In the genomic region with DNA sequence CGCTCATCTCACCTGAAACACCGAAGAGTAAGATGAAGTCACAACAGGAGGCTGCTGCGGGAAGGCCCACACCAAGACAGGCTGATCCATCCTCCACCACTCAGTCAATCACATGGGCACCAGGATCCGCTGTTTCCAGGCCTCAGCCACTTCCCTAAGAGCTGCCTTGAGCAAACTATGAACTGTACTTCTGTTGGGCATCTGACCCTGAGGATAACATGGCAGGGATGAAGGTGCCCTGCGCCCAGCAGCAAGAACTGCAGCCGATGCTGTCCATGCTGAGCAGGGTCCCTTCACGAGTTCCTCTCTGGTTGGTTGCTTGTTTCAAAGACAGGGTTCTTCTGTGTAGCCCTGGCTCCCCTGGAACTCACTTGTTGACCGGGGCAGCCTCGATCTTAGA, we compare ENCODE assay signal across 29 mouse cellular contexts.
"Had no signal": no experiment of that assay in that cellular context is flagged by ENCODE, and none has a peak within 500 bp of the region (broad histone marks: within the 10 kb centered on the region; RNA-seq: fewer than 3 reads in every experiment).

No protein-coding gene starts in this region.

- H3K27ac ChIP-seq: limb, embryonic 10.5 days; limb, embryonic 12.5 days; limb, embryonic 13.5 days; limb, embryonic 15.5 days; liver, embryonic 12.5 days; liver, embryonic 13.5 days; liver, embryonic 14.5 days; liver, embryonic 15.5 days; lung, embryonic 15.5 days; macrophage; midbrain, embryonic 10.5 days; midbrain, embryonic 12.5 days; midbrain, embryonic 13.5 days; midbrain, embryonic 15.5 days had no signal

- H3K4me3 ChIP-seq: limb, embryonic 10.5 days; limb, embryonic 12.5 days; limb, embryonic 13.5 days; limb, embryonic 15.5 days; liver, embryonic 12.5 days; liver, embryonic 13.5 days; liver, embryonic 15.5 days; lung, embryonic 15.5 days; megakaryocyte, embryonic 14.5 days; midbrain, embryonic 10.5 days; midbrain, embryonic 12.5 days; midbrain, embryonic 13.5 days; midbrain, embryonic 15.5 days; myocyte had no signal

- H3K27me3 ChIP-seq: limb, embryonic 12.5 days; limb, embryonic 13.5 days; limb, embryonic 15.5 days; liver, embryonic 12.5 days; liver, embryonic 13.5 days; liver, embryonic 15.5 days; lung, embryonic 15.5 days; megakaryocyte, embryonic 14.5 days; midbrain, embryonic 12.5 days; midbrain, embryonic 13.5 days; midbrain, embryonic 15.5 days had no signal

- ATAC-seq: liver, embryonic 12.5 days; liver, postnatal 0 days; lung, postnatal 0 days; midbrain, embryonic 13.5 days; midbrain, embryonic 16.5 days had no signal

- H3K4me1 ChIP-seq: limb, embryonic 10.5 days; limb, embryonic 12.5 days; limb, embryonic 15.5 days; liver, embryonic 12.5 days; liver, embryonic 13.5 days; liver, embryonic 15.5 days; lung, embryonic 15.5 days; megakaryocyte, embryonic 14.5 days; midbrain, embryonic 10.5 days; midbrain, embryonic 12.5 days; midbrain, embryonic 15.5 days had no signal

- H3K9me3 ChIP-seq: limb, embryonic 10.5 days; limb, embryonic 12.5 days; limb, embryonic 13.5 days; limb, embryonic 15.5 days; liver, embryonic 12.5 days; liver, embryonic 15.5 days; lung, embryonic 15.5 days; midbrain, embryonic 10.5 days; midbrain, embryonic 12.5 days; midbrain, embryonic 13.5 days; midbrain, embryonic 15.5 days had no signal

- DNase-seq: left cerebral cortex, postnatal 4 days; liver; liver, embryonic 13.5 days; liver, postnatal 0 days; lung, adult 18-20 months; lung, adult 2 months; lung, embryonic 14.5 days; lung, postnatal 10 days; lung, postnatal 14 days; lung, postnatal 36 days; lung, postnatal 4 days; midbrain, embryonic 14.5 days had no signal

- H3K36me3 ChIP-seq: liver, embryonic 15.5 days had no signal
